Mouse (Mus musculus) megakaryocyte, adult 5-6 weeks (primary cell): ENCODE measurements around the gene Tubb4a. TPM values are rescaled to one million over a fixed set of nuclear protein-coding genes. Genes with fewer than 3 reads are reported as not detected.
A peak's percentile ranks its signal among the peaks of the same experiment; 100 is the strongest.

ENCODE experiments used
- ATAC-seq: 2 replicates; pipeline ENCODE4 v1.8.0; 2016; ENCODE audit warnings: mild to moderate bottlenecking, inconsistent platforms; ENCODE audit not compliant: poor library complexity, severe bottlenecking
- total RNA-seq, 2 experiments: library from RNA; stranded (forward) in 1 of 2; stranded (reverse) in 1 of 2; fragments of 153-499, 151-499 nt in 1 of 2; fragments of 221-1000, 200-1000 nt in 1 of 2; gene quantifications; 2 replicates each; pipeline versions ENCODE4 v1.2.3 to v1.2.4; 2015 to 2017

Gene Tubb4a
- total RNA-seq, 2 experiments from 2014 or later = 0.11 to 0.13 TPM

DNA sequence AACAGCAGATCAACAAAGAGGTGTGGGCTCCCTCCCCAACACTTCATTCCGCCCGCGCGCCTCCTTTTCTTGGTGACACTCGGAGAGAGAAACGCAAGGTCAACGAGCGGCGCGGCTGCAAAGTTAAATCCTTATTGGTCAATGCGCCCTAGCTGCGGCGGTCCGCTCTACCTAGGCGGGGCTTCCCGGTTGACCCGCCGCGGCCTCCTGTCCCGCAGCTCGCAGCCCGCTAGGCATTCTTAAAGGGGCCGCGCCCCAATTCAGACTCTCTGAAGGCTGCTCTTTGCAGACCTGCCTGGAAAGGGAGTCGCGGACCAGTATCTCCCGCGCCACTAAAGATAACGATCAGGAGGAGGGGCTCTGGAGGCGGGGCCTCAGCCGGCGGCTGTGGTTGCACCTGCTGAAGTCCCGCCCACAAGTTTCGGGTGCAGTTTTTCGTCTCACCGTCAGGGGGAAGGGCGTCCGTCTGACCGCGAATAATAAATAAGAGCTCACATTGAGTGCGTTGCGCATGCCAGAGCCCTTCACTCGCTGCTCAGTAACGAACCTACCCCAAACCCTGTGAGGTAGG is 27.3 kb downstream of the Tubb4a start:
- ATAC-seq = peak; percentile 87

DNA sequence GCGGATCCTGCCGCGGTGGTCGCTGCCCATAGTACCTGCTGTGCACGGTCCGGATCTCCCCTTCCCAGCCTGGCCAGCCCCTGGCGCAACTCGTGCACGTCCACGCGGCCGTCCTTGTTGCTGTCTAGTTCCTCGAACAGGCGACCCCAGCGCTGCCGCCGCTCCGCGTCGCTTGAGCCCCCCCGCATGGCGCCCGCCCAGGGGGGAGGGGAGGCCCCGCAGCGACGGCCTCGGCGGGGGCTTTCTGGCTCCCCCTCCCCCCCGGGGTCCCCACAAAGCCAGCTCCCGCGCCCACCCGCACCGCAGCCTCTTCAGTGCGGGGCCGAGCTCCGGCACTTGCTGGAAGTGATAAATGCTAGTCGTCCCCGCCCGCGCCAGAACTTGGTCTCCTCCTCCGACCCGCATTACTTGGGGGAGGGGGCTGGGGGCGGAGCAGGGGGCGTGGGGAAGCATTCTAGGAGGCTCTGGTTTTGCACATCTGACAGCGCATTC is 28.1 kb downstream of the Tubb4a start, which contains the start of gene Slc25a23:
Gene Slc25a23 (minus strand): TSS at position 378 of the 492 bp plus-strand sequence.
- ATAC-seq = no peak

DNA sequence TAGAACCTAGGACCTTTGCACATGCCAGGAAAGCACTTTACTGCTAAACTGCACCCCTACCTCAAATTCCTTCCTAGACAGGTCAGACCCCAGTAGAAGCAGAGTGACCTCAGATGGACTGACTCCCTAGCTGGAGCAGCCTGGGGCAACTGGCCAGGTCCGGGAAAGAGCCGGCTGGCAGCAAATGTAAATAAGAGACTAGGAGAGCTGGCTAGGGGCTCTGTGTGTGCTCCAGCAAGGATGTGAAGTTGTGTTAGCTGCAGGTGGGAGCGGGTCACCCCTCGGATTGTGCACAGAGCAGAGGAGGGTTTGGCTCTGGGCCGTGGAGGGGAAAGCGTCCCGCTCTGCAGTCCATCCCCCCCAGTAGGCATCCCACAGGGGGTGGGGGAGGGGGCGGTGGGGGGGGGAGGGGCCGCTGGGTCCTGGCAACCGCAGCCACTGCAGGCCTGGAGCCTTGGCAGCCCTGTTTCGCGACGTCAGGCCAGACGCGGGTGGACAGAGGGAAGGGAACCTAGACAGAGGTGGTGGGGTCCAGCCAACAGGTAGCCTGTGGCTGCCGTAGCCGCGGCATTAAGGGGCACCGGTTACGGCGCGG is 28.6 kb downstream of the Tubb4a start, which contains the start of gene Crb3:
Gene Crb3 (plus strand): TSS at position 215 of the 595 bp plus-strand sequence.
- no peak for ATAC-seq

DNA sequence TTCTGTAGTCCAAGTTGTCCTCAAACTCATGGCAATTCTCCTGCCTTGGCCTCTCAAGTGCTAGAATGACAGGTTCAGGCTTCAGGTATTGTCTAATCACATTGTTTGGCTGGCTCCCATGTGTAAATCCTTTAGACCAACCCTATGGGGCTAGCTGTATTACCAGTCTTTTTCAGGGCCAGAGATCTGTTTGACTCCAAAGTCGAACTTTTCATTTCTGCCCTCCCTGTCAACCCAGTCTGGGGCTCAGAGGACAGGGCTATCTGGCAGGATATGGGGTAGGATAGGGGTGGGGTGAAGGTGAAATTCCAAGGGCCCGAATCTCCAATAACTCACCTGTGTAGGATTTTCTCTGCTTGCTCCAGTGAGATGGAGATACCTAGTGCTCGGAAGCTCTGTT is 31.3 kb downstream of the Tubb4a start:
- ATAC-seq = no peak

DNA sequence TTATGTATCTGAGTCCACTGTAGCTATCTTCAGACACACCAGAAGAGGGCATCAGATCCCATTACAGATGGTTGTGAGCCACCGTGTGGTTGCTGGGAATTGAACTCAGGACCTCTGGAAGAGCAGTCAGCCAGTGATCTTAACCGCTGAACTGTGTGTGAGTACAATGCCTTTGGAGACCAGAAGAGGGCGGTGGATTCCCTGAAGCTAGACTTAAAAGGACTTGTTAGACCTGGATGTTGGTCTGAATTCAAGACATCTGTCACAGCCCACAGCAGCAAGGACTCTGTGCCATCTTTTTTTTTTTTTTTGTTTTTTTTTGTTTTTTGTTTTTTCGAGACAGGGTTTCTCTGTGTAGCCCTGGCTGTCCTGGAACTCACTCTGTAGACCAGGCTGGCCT is 35.9 kb downstream of the Tubb4a start:
- peak; percentile 68 for ATAC-seq

DNA sequence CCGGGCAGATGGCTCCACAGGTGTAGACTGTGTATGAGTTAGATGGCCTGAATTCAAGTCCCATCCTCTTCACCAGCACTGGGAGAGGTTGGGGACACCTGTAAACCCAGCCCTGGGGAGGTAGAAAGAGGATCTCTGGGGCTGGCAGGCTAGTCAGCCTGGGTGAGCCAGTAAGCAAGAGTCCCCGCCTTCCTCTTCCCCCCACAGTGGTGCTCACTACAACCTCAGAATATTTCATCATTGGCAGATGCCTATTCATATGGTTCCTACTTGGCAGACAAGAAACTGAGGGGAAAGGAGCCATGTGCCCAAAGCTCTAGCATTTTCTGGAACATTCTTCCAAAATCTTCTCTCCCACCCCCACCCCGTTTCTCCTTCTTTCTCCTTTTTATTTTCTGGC is 38.8 kb downstream of the Tubb4a start:
- peak; percentile 79 for ATAC-seq

DNA sequence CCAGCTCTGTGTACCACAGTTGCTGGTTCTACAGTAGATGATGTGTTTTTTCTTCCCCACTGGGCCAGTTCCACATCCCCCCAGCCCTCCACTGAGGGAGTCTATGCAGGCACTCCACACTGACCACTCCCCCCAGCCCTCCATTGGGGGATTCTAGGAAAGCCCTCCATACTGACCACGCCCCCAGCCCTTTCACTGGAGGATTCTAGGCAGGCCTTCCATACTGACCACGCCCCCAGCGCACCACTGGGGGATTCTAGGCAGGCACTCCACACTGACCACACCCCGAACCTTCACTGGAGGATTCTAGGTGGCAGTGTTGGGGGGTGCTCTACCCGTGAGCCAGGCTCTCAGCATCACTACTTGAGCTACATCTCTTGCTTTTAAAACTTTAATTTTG is 40.2 kb downstream of the Tubb4a start:
- ATAC-seq = no peak

DNA sequence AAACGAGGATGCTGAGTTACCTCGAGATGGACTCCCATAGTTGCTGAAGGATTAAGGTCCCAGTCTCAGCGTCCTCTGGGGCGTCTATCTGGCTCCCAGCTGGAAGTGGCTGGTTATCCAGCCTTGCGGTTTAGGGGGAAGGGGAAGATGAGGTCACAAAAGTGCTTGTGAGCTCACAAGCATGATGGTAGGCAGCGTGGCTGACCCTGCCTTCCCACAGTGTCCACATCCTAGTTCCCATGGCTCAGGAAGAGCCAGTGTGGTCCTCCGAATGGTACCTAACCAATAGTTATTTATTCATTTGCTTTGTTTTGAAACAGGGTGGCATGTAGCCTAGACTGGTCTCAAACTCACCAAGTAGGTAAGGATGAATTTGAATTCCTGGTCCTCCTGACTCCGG is 46.0 kb downstream of the Tubb4a start, which contains the start of gene Slc25a41:
Gene Slc25a41 (minus strand): TSS at position 101 of the 400 bp plus-strand sequence.
- no peak for ATAC-seq

DNA sequence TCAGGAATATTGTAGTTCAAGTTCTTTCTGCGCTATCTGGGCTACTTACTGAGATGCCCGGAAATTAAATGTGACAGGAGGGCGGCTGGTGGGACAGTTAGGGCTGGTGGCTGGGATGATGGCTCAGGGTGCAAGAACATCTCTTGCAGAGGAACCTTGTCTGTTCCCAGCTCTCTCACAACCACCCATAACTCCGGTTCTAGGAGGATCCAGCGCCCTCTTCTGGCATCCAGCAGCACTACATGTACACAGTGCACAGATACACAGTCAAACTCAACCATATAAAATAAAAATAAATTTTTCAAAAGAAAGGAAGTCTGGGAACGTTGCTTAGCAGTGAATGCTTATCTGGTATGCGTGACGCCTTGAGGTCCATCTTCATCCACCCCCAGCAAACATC is 48.6 kb downstream of the Tubb4a start:
- ATAC-seq = peak; percentile 30; the same call in 1 of the 2 replicates

DNA sequence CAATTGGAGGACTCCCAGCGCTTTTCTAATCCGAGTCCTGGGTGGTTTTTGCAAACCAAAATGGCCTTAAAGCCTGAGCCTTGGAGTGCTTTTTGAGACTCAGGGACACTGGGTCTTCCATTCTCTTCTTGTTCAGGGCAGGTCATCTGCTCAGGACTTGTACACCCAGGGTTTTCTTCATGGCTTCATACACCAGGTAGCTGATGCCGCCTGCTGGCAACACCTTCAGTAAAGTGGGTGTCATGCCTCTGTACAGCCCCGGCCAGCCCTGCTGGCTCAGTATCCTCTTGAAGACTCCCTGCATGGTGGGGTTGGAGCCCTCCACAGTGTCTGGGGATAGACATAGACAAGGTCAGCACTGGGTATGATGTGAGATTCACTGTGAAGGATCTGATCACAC is 54.7 kb downstream of the Tubb4a start:
- ATAC-seq = no peak

DNA sequence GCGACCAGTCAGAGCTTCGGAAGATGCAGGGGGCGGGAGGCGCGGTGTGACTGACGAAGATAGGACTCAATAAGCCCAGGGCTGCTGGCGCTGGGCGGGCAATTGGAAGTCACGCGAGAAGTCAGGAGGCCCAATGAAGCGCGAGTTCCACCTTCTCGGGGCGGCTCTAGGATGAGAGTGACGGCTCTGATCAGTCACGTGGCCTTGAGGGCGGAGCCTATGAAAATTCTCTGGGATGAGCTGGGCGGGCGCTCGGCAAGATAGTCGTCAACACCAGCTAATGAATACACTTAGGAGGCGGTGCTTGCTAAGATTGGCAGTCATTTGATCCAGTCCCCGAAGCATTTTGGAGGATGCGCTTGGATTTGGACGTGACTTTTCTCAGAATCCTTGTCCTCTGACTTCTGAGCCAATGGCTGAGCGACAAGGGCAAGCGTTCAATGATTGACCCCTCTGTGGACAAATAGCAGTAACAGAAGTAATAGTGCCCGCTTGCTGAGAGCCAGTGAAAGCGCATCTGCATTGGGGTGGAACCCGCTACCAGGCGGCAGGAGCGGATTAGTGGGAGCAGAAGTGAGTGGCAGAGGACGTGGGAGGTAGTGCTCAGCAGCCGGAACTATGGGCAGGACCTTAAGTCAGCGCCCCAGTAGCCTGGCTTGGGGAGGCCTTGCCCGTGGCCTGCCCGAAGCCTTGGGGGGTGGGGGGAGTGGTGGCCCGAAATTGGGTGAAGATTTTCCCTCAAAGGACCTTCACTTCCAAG is 55.7 kb downstream of the Tubb4a start:
- peak; percentile 83 for ATAC-seq

DNA sequence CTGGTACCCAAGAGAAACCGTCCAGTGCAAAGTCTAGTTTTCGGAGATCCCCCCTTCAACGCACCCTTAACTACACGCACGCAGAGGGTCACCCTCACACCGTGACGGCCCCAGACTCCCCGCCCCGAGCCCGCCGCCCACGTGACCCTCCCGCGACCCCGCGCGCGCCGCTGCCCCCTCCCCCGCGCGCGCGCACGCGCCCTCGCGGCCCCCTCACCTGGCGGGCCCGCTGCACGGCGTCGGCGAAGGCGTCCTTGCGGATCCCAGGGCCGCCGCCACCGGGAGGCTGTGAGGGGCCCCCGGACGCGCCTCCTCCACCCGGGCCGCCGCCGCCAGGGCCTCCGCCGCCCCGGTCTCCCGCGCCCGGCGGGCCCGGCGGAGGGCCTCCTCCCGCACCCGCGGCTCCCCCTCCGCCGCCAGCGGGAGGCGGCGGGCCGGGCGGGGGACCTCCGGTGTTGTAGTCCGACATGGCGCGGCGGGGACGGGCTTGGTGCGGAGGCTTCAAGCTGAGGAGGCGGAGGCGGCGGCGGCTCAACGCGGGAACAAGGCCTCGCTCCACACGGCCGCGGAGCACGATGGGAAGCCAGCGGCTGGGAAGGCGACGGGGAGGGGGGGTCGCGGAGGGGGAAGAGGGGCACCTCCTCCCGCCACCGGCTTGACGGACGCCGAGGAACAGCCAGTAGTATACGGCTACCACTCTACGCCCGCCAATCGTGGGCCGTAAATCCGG is 56.5 kb downstream of the Tubb4a start, which contains the start of gene Khsrp:
Gene Khsrp (minus strand): TSS at position 592 of the 730 bp plus-strand sequence.
- no peak for ATAC-seq

Other genes with a start within 250 kb of the Tubb4a start
- not detected in 2 replicates for gene Acsbg2, start 213.3 kb downstream of the Tubb4a start, total RNA-seq (2015)
- not detected in 2 replicates for gene Acsbg2, start 213.3 kb downstream of the Tubb4a start, total RNA-seq (2017)
- 0.32 and 0.40 TPM in 2 replicates for gene 1700061G19Rik, start 212.3 kb downstream of the Tubb4a start, total RNA-seq (2015)
- 0.07 and 0.53 TPM in 2 replicates for gene 1700061G19Rik, start 212.3 kb downstream of the Tubb4a start, total RNA-seq (2017)
- 10.6 and 11.0 TPM in 2 replicates for gene Mllt1, start 152.4 kb downstream of the Tubb4a start, total RNA-seq (2015)
- 11.2 and 15.1 TPM in 2 replicates for gene Mllt1, start 152.4 kb downstream of the Tubb4a start, total RNA-seq (2017)
- not detected in 2 replicates for gene Acer1, start 105.7 kb downstream of the Tubb4a start, total RNA-seq (2015)
- 0.04 TPM in 1 of 2 replicates, not detected in the other for gene Acer1, start 105.7 kb downstream of the Tubb4a start, total RNA-seq (2017)
- 19.1 and 20.0 TPM in 2 replicates for gene Clpp, start 97.5 kb downstream of the Tubb4a start, total RNA-seq (2015)
- gene Clpp, start 97.5 kb downstream of the Tubb4a start, total RNA-seq (2017) = 25.1 and 27.3 TPM in 2 replicates
- gene Alkbh7, start 90.4 kb downstream of the Tubb4a start, total RNA-seq (2015) = 13.0 and 14.0 TPM in 2 replicates
- 7.6 and 12.8 TPM in 2 replicates for gene Alkbh7, start 90.4 kb downstream of the Tubb4a start, total RNA-seq (2017)
- not detected in 2 replicates for gene Pspn, start 87.8 kb downstream of the Tubb4a start, total RNA-seq (2015)
- not detected in 2 replicates for gene Pspn, start 87.8 kb downstream of the Tubb4a start, total RNA-seq (2017)
- gene Gtf2f1, start 76.5 kb downstream of the Tubb4a start, total RNA-seq (2015) = 41.1 and 45.2 TPM in 2 replicates
- 88.0 and 95.6 TPM in 2 replicates for gene Gtf2f1, start 76.5 kb downstream of the Tubb4a start, total RNA-seq (2017)
- gene Gm17949, start 76.3 kb downstream of the Tubb4a start, total RNA-seq (2015) = not detected in 2 replicates
- not detected in 2 replicates for gene Gm17949, start 76.3 kb downstream of the Tubb4a start, total RNA-seq (2017)
- 56.0 and 66.5 TPM in 2 replicates for gene Khsrp, start 56.3 kb downstream of the Tubb4a start, total RNA-seq (2015)
- gene Khsrp, start 56.3 kb downstream of the Tubb4a start, total RNA-seq (2017) = 43.9 and 57.7 TPM in 2 replicates
- not detected in 2 replicates for gene Slc25a41, start 46.1 kb downstream of the Tubb4a start, total RNA-seq (2015)
- not detected in 2 replicates for gene Slc25a41, start 46.1 kb downstream of the Tubb4a start, total RNA-seq (2017)
- gene Crb3, start 28.7 kb downstream of the Tubb4a start, total RNA-seq (2015) = 0.51 TPM in 1 of 2 replicates, not detected in the other
- not detected in 2 replicates for gene Crb3, start 28.7 kb downstream of the Tubb4a start, total RNA-seq (2017)
- gene Slc25a23, start 27.9 kb downstream of the Tubb4a start, total RNA-seq (2015) = 4.1 and 5.8 TPM in 2 replicates
- 0.49 and 0.77 TPM in 2 replicates for gene Slc25a23, start 27.9 kb downstream of the Tubb4a start, total RNA-seq (2017)
- 69.7 and 73.9 TPM in 2 replicates for gene Dennd1c, start 9.3 kb downstream of the Tubb4a start, total RNA-seq (2015)
- gene Dennd1c, start 9.3 kb downstream of the Tubb4a start, total RNA-seq (2017) = 21.2 and 35.8 TPM in 2 replicates
- gene Tnfsf9, start 17.5 kb upstream of the Tubb4a start, total RNA-seq (2015) = 3.9 and 6.3 TPM in 2 replicates
- gene Tnfsf9, start 17.5 kb upstream of the Tubb4a start, total RNA-seq (2017) = 1.5 and 2.2 TPM in 2 replicates
- gene Cd70, start 62.0 kb upstream of the Tubb4a start, total RNA-seq (2015) = not detected in 2 replicates
- gene Cd70, start 62.0 kb upstream of the Tubb4a start, total RNA-seq (2017) = not detected in 2 replicates
- gene Tnfsf14, start 106.4 kb upstream of the Tubb4a start, total RNA-seq (2015) = 5.5 and 6.3 TPM in 2 replicates
- 15.6 and 15.7 TPM in 2 replicates for gene Tnfsf14, start 106.4 kb upstream of the Tubb4a start, total RNA-seq (2017)
- gene C3, start 140.4 kb upstream of the Tubb4a start, total RNA-seq (2015) = 699 and 776 TPM in 2 replicates
- gene C3, start 140.4 kb upstream of the Tubb4a start, total RNA-seq (2017) = 1,145 and 1,156 TPM in 2 replicates
- gene Gpr108, start 160.7 kb upstream of the Tubb4a start, total RNA-seq (2015) = 36.6 and 39.1 TPM in 2 replicates
- 36.6 and 37.7 TPM in 2 replicates for gene Gpr108, start 160.7 kb upstream of the Tubb4a start, total RNA-seq (2017)
- 3.6 and 5.4 TPM in 2 replicates for gene Trip10, start 161.7 kb upstream of the Tubb4a start, total RNA-seq (2015)
- gene Trip10, start 161.7 kb upstream of the Tubb4a start, total RNA-seq (2017) = 9.0 and 9.4 TPM in 2 replicates
- gene Vav1, start 191.3 kb upstream of the Tubb4a start, total RNA-seq (2015) = 84.7 and 92.2 TPM in 2 replicates
- gene Vav1, start 191.3 kb upstream of the Tubb4a start, total RNA-seq (2017) = 307 and 321 TPM in 2 replicates